Mouse (Mus musculus) intestine, embryonic 14.5 days (tissue): ENCODE measurements around the gene Crocc. TPM values are rescaled to one million over a fixed set of nuclear protein-coding genes. Genes with fewer than 3 reads are reported as not detected.

ENCODE experiments used
- ATAC-seq: fragments of 200-750 bp; cut with Nextera tagmentation; replicated peaks from 2 replicates; pipeline ENCODE4 v1.8.0; 2017; ENCODE audit warnings: low read depth, moderate number of reproducible peaks, moderate TSS enrichment, moderate library complexity; ENCODE audit not compliant: low FRiP score, low TSS enrichment
- DNase-seq: peaks from one replicate; pipeline ENCODE4 v3.0.0-alpha.2; 2018; ENCODE audit warnings: low spot score
- H3K27ac ChIP-seq: fragments of 300-500 bp; sonication (generic); 2 replicates; pipeline ENCODE4 v1.5.1; 2014; ENCODE audit warnings: low read depth, mild to moderate bottlenecking, control low read depth
- H3K27me3 ChIP-seq: fragments of 300-500 bp; sonication (generic); replicated peaks from 2 replicates; pipeline ENCODE4 v1.6.1; 2014; ENCODE audit warnings: low read length, control low read depth; ENCODE audit not compliant: control insufficient read depth, insufficient read depth
- H3K36me3 ChIP-seq: fragments of 300-500 bp; sonication (generic); 2 replicates; pipeline ENCODE4 v1.6.1; 2014; ENCODE audit warnings: low read length, control low read depth; ENCODE audit not compliant: control insufficient read depth, insufficient read depth
- H3K4me1 ChIP-seq: fragments of 300-500 bp; sonication (generic); replicated peaks from 2 replicates; pipeline ENCODE4 v1.6.1; 2014; ENCODE audit warnings: low read length, control low read depth, mixed read lengths; ENCODE audit not compliant: control insufficient read depth, insufficient read depth
- H3K4me2 ChIP-seq: fragments of 300-500 bp; sonication (generic); 2 replicates; pipeline ENCODE4 v1.6.1; 2014; ENCODE audit warnings: low read length
- H3K4me3 ChIP-seq: fragments of 300-500 bp; sonication (generic); 2 replicates; pipeline ENCODE4 v1.5.1; 2014; ENCODE audit warnings: low read depth, low read length, control low read depth, mixed read lengths
- H3K9ac ChIP-seq: fragments of 300-500 bp; sonication (generic); 2 replicates; pipeline ENCODE4 v1.6.1; 2014; ENCODE audit warnings: mild to moderate bottlenecking, low read length
- H3K9me3 ChIP-seq: fragments of 300-500 bp; sonication (generic); 2 replicates; pipeline ENCODE4 v1.6.1; 2016; ENCODE audit warnings: low read length, control low read depth; ENCODE audit not compliant: control insufficient read depth
- WGBS: fragments of 180-500 bp; shearing (Covaris S2); extraction: QIAGEN DNeasy Blood & Tissue Kit; methylation state at CpG from one replicate; pipeline ENCODE4 v1.1.7; 2014; 5-methylcytosine and 5-hydroxymethylcytosine counted together
- polyA plus RNA-seq: library from polyadenylated mRNA; unstranded; fragments of >200 nt; fragmentation: Nextera tagmentation; extraction: Ambion mirVana; gene quantifications from 2 replicates; pipeline ENCODE4 v1.2.1, GENCODE M21; 2014

The Crocc gene
- polyA plus RNA-seq, 1 experiment from 2014 or later = 6.6 TPM

DNA sequence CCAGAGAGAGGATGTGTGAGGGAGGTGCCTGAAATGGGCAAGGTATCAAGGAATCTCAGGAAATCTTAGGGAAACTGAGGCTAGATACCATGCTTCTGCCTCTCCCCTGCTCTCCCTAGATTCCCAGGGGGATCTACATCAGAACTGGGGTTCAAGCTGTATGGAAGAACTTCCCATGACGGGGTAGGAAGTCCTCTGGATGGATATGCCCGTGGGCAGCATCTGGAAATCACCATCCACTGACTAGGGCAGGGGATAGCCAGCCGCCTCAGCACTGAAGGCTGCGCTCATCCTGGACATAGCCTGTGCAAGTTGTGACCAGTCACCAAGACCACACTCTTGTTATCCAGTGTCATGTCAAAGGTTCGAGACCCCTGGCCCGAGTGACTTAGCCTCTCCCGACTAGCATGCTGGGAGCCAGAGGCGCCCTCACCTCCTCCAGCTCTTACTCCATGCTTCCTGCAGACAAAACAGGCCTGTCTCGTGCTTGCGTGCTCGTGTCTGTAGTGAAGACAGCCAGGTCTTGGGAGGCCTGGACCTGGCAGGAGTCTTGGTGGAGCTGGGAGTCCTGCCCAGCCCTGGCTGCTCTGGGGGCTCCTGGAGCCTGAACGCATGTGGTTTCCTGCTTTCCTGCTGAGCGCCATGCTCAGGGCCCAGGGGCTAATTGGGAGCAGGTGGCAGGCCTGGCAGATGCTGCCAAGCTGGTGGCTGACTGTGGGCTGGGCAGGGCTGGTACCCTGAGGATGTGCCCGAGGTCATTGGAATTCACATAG lies 48.6 kb downstream of the Crocc start:
- no peaks in the 10 kb centered on the region for H3K9me3 ChIP-seq
- WGBS = 36% methylated on average over 14 of the region's 14 CpGs
- ATAC-seq (no peak), DNase-seq (no peak)
- H3K9ac ChIP-seq = peak overlapping the region; percentile 72
- H3K4me2 ChIP-seq = peak overlapping the region; percentile 76
- H3K36me3 ChIP-seq = peaks cover 43% of the 10 kb centered on the region
- peak overlapping the region; percentile 86; the same call in 1 of the 2 replicates for H3K27ac ChIP-seq
- peaks cover 14% of the 10 kb centered on the region for H3K4me1 ChIP-seq
- peak overlapping the region; percentile 52 for H3K4me3 ChIP-seq
- no peaks in the 10 kb centered on the region for H3K27me3 ChIP-seq

DNA sequence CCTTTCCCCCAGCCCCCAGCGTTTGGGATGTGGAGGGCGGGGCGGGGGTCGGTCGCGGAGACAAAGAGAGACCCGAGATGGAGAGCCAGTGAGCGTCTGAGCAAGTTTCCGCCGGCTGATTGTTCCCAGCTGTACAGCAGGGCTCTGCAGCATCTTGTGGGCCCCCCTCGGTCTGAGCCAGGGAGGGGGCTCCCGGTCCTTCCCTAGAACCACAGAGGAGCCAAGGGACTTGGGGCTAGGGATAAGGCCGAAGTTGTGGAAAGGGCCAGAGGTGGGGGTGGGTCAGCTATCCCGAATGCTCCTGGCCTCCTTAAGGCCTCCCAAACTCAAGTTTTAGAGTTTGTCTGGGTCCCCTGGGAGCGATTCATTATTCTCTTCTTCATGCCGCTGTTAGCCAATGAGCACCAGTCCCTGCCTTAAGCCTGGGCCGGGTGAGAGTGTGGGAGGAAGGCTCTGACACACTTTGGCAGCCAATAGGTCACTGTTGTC lies 49.4 kb downstream of the Crocc start:
- H3K27me3 ChIP-seq = no peaks in the 10 kb centered on the region
- DNase-seq (no peak), ATAC-seq (peak; percentile 38; the same call in 1 of the 2 replicates)
- H3K4me2 ChIP-seq = peak overlapping the region; percentile 76
- peaks cover 44% of the 10 kb centered on the region for H3K36me3 ChIP-seq
- H3K9me3 ChIP-seq = no peaks in the 10 kb centered on the region
- peak overlapping the region; percentile 86 for H3K27ac ChIP-seq
- peak overlapping the region; percentile 52 for H3K4me3 ChIP-seq
- peaks cover 14% of the 10 kb centered on the region for H3K4me1 ChIP-seq
- H3K9ac ChIP-seq = peak overlapping the region; percentile 72
- 4% methylated on average over 17 of the region's 17 CpGs for WGBS

DNA sequence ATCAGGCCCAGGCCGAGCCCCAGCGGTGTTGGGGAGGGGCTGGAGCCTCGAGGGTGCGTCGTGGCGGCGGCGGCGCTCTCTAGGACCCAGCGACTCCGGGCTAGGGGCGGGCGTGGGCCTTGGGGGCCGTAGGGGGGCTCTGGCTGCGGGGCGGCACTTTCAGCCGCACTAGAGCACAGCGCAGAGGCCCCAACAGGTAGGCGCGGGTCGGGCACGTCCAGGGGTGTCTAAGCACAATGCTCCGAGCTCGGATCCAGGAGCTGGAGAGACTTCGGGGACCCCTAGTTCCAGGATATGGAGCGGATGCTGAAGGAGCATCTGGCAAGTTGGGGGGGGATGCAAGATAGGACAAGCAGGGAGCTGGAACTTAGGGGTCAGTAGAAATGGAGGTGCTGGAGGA lies 49.8 kb downstream of the Crocc start:
- WGBS = under 1% methylated on average over 25 of the region's 26 CpGs
- peak; percentile 85 for ATAC-seq

DNA sequence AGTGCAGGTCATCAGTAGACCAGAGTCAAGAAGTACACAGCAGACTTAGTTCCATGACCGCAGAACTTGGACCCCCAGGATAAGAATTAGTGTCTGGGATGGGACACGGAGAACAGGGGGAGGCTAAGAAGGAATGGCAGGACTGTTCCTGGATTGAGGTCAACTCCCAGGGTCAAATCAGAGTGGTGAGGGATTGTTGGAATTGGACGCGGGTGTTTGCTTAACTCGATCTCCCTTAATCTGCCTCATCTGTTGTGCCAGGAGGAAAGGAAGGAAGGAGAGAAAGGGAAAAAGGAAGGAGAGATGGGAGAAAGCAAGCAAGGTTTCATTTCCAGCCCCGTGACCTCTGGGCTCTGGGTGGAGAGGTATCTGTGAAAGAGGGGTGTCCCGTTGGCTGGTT lies 50.2 kb downstream of the Crocc start, which contains the start of gene Mfap2:
TSS of gene Mfap2 (plus strand) at position 301 of the 400 bp plus-strand sequence.
- Histone ChIP-seq H3K9me3 (no peaks in the 10 kb centered on the region), H3K27ac (peak within 1 kb of the TSS; percentile 86), H3K9ac (peak within 1 kb of the TSS; percentile 72), H3K4me2 (peak within 1 kb of the TSS; percentile 76), H3K4me3 (peak within 1 kb of the TSS; percentile 52), H3K36me3 (peaks cover 44% of the 10 kb centered on the region), H3K4me1 (peaks cover 14% of the 10 kb centered on the region), H3K27me3 (no peaks in the 10 kb centered on the region)
- ATAC-seq (no peak), DNase-seq (no peak)
- WGBS = 10% methylated on average over 7 of the region's 7 CpGs

More for the DNA sequence above, 49.8 kb downstream of the Crocc start:
- Histone ChIP-seq H3K4me3 (peak overlapping the region; percentile 52), H3K36me3 (peaks cover 44% of the 10 kb centered on the region), H3K4me1 (peaks cover 14% of the 10 kb centered on the region), H3K9me3 (no peaks in the 10 kb centered on the region), H3K27me3 (no peaks in the 10 kb centered on the region), H3K4me2 (peak overlapping the region; percentile 76), H3K9ac (peak overlapping the region; percentile 72), H3K27ac (peak overlapping the region; percentile 86)
- peak; percentile 84 for DNase-seq

DNA sequence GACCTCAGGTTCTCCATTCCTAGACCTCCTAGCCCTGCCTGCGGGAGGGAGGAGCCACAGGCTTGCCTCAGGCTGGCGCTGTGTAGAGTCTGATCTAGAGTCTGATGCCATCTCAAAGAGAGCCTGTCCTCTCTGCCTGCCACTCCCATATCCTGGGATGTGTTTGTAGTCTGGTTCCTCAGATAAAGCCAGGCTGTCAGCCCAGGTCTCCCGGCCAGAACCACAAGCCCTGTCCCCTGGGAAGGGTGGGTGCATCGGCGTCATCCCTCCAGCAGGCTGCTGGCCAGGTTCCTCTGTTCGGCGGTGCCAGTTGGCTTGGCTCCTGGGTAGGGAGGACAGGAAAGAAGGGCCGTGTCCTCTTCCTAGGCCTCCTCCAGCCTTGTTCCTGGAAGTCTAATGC lies 52.3 kb downstream of the Crocc start:
- Histone ChIP-seq H3K4me2 (no peak overlapping the region), H3K36me3 (peaks cover 44% of the 10 kb centered on the region), H3K27ac (no peak overlapping the region), H3K9me3 (no peaks in the 10 kb centered on the region), H3K9ac (no peak overlapping the region), H3K27me3 (no peaks in the 10 kb centered on the region), H3K4me1 (peaks cover 14% of the 10 kb centered on the region), H3K4me3 (no peak overlapping the region)
- WGBS = 90% methylated on average over 8 of the region's 8 CpGs
- ATAC-seq (no peak), DNase-seq (no peak)

DNA sequence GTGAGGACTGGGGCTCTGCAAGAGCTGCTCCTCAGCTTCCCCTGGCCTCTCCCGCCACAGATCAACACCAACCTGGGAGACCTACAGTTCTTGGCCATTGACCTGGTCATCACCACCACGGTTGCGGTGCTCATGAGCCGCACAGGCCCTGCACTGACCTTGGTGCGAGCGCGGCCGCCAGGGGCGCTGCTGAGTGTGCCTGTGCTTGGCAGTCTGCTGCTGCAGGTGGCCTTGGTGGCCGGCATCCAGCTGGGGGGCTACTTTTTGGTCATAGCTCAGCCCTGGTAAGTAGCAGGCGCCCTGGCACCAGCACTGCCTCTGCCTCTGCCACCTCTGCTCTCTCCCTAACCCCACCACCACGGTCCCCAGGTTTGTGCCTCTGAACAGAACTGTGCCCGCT lies 54.4 kb downstream of the Crocc start:
- WGBS = 70% methylated on average over 13 of the region's 13 CpGs
- Histone ChIP-seq H3K4me1 (peaks cover 6% of the 10 kb centered on the region), H3K9ac (no peak overlapping the region), H3K36me3 (peaks cover 57% of the 10 kb centered on the region), H3K4me2 (no peak overlapping the region), H3K27ac (no peak overlapping the region), H3K27me3 (no peaks in the 10 kb centered on the region), H3K4me3 (no peak overlapping the region), H3K9me3 (no peaks in the 10 kb centered on the region)
- no peak for DNase-seq
- no peak for ATAC-seq

DNA sequence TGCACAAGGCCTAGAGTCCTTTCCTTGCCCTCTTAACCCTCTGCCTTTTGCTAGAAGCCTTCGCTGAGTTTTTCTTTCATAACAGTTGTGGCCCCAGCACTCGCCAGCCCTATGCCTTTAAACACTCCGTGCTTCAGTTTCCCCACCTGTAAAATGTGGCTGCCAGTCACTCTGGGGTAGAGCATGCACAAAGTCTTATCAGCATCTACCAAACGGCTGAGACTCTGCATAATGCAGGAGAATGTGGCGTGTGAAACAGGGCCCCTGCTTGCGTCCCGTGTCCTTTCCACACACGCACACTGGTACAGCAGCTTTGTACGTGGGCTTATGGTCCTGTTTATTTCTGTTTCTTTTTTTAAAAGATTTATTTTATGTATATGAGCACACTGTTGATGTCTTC lies 63.5 kb downstream of the Crocc start:
- Histone ChIP-seq H3K27ac (no peak overlapping the region), H3K4me1 (no peaks in the 10 kb centered on the region), H3K27me3 (no peaks in the 10 kb centered on the region), H3K9me3 (no peaks in the 10 kb centered on the region), H3K4me2 (no peak overlapping the region), H3K9ac (no peak overlapping the region), H3K36me3 (peaks cover 77% of the 10 kb centered on the region), H3K4me3 (no peak overlapping the region)
- ATAC-seq (no peak), DNase-seq (no peak)
- WGBS = 95% methylated on average over 9 of the region's 9 CpGs

DNA sequence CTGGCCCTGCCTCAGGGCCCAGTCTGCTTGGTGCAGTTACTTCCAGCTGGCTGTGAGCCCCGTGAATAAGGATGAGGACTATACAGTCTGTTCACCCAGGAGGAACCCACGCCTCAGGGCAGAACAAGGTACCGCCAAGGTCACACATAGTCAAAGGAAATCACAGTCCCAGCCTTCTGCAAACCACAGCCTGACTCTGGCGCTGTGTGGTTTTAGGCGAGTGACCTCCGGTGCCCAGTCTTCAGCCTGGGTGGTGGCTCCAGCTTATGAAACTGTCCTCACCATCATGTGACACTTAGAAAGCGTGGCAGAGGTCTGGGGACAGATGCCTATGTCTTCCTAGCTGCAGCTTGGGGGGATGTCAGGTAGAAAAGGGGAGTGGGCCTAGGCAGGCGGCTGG lies 64.5 kb downstream of the Crocc start:
- Histone ChIP-seq H3K4me3 (no peak overlapping the region), H3K4me2 (no peak overlapping the region), H3K36me3 (peaks cover 67% of the 10 kb centered on the region), H3K27ac (no peak overlapping the region), H3K27me3 (no peaks in the 10 kb centered on the region), H3K9me3 (no peaks in the 10 kb centered on the region), H3K4me1 (no peaks in the 10 kb centered on the region), H3K9ac (no peak overlapping the region)
- DNase-seq (no peak), ATAC-seq (no peak)
- 91% methylated on average over 8 of the region's 8 CpGs for WGBS

DNA sequence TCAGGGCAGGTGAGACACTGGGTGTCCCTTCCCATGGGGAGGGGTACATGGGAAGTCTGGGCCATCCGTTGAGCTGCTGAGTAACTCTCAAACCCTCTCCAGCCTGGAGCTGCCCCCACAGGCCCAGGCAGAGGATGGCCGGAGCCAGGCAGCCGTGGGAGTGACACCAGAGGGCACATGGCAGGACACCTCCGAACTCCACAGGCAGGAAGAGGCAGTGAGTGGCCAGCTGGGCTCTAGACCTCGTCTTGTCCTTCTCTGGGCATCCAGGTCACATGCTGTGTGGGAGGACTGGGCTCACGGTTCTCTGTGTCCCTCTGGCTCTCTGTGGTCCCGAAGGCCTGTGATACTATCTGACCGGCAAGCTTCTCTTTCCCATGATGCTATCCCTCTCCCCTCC lies 66.5 kb downstream of the Crocc start:
- Histone ChIP-seq H3K9ac (no peak overlapping the region), H3K4me2 (no peak overlapping the region), H3K36me3 (peaks cover 50% of the 10 kb centered on the region), H3K4me1 (no peaks in the 10 kb centered on the region), H3K27me3 (no peaks in the 10 kb centered on the region), H3K9me3 (no peaks in the 10 kb centered on the region), H3K4me3 (no peak overlapping the region), H3K27ac (no peak overlapping the region)
- ATAC-seq (no peak), DNase-seq (no peak)
- WGBS = 82% methylated on average over 8 of the region's 8 CpGs
